Mouse (Mus musculus) olfactory bulb, adult 2 months (tissue): Measurements from ENCODE around the gene Sptlc2.

Experiments
- CTCF ChIP-seq: fragments of 200-500 bp; IDR thresholded peaks from 2 replicates; pipeline ENCODE4 v1.5.1; 2012; ENCODE audit warnings: low read depth, mild to moderate bottlenecking, low read length, moderate library complexity; ENCODE audit not compliant: insufficient read depth
- POLR2A ChIP-seq: fragments of 200-500 bp; IDR thresholded peaks from 2 replicates; pipeline ENCODE4 v1.6.1; 2012; ENCODE audit warnings: mild to moderate bottlenecking, low read depth, low read length, moderate library complexity; ENCODE audit not compliant: insufficient read depth

DNA sequence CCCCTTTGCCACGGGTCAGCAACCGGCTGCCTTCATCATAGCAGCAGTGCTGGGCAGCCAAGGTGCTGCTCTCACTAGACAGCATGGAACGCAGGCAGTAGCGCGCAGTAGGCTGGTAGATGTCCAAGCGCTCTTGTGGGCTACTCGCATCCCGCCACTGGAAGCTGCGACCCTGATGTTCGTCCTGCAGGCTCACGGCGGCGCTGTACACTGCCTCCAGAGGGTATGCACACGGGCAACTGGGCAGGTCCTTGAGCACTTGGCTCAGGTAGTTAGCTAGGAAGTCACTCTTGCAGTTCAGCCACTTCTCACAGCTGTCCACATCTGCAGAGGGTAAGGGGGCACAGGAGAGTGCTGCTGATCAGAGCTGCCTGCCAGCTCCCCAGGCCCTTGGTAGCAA is 108.3 kb downstream of the Sptlc2 start:
- no peak for TF ChIP-seq CTCF
- TF ChIP-seq POLR2A = no peak
